Mouse (Mus musculus): ENCODE data around the gene Trim56.

Gene Trim56

GRCm38 (mm10) chr5:137075726-137076125, 40.3 kb downstream of the Trim56 start:
- no peak for DNase-seq (ENCODE audit: low spot score in 2 of 2)

GRCm38 (mm10) chr5:137074191-137074651, 41.8 kb downstream of the Trim56 start:
- DNase-seq (ENCODE audit: low spot score in 2 of 2) = no peak

- DNase-seq (ENCODE audit: low spot score in 2 of 2) = no peak
These were observed 42.9 kb downstream of the Trim56 start for GRCm38 (mm10) chr5:137073141-137073540.

GRCm38 (mm10) chr5:137072079-137072960, 43.7 kb downstream of the Trim56 start, which contains the start of gene Serpine1:
TSS of gene Serpine1 (minus strand) at chr5:137072268.
- DNase-seq (ENCODE audit: low spot score in 2 of 2) = peak in 1 of 2 experiments; percentile 32

GRCm38 (mm10) chr5:137070881-137071605, 45.0 kb downstream of the Trim56 start:
- DNase-seq (ENCODE audit: low spot score in 2 of 2) = no peak

- no peak for DNase-seq (ENCODE audit: low spot score in 2 of 2)
These were observed 47.3 kb downstream of the Trim56 start for GRCm38 (mm10) chr5:137068711-137069110.

- no peak for DNase-seq (ENCODE audit: low spot score in 2 of 2)
These were observed 50.1 kb downstream of the Trim56 start for GRCm38 (mm10) chr5:137065923-137066322.

GRCm38 (mm10) chr5:137065454-137065853, 50.6 kb downstream of the Trim56 start:
- no peak for DNase-seq (ENCODE audit: low spot score in 2 of 2)

- DNase-seq (ENCODE audit: low spot score in 2 of 2) = no peak
These were observed 53.4 kb downstream of the Trim56 start for GRCm38 (mm10) chr5:137062601-137063000.

- DNase-seq (ENCODE audit: low spot score in 2 of 2) = peak in 1 of 2 experiments; percentile 36
These were observed 54.1 kb downstream of the Trim56 start for GRCm38 (mm10) chr5:137061809-137062481.
